Mouse (Mus musculus) ES-Bruce4 (cell line): ENCODE measurements around the gene Ugt1a6b. TPM values are rescaled to one million over a fixed set of nuclear protein-coding genes. Genes with fewer than 3 reads are reported as not detected.
"Not testable (repeated sequence)": the region's sequence is repeated elsewhere in the genome, so short reads cannot be mapped to it uniquely, and the experiment has no call there.

Experiments used
- H3K27ac ChIP-seq: 2 replicates; pipeline ENCODE4 v1.5.1; 2012; ENCODE audit warnings: low read length, inconsistent platforms; ENCODE audit not compliant: insufficient read depth
- H3K27me3 ChIP-seq: 2 replicates; pipeline ENCODE4 v1.6.1; 2012; ENCODE audit warnings: mild to moderate bottlenecking, low read length, inconsistent platforms; ENCODE audit not compliant: control insufficient read depth, poor library complexity, insufficient read depth, severe bottlenecking
- H3K36me3 ChIP-seq: 2 replicates; pipeline ENCODE4 v1.6.1; 2012; ENCODE audit warnings: inconsistent platforms, mild to moderate bottlenecking, low read length, moderate library complexity; ENCODE audit not compliant: control insufficient read depth, poor library complexity, insufficient read depth, severe bottlenecking
- H3K4me1 ChIP-seq: one replicate; pipeline ENCODE4 v1.8.1; 2011; ENCODE audit warnings: low read length; ENCODE audit not compliant: control insufficient read depth, insufficient read depth
- H3K4me3 ChIP-seq: 2 replicates; pipeline ENCODE4 v1.5.1; 2011; ENCODE audit warnings: low read depth, mild to moderate bottlenecking, low read length
- H3K9ac ChIP-seq: 2 replicates; pipeline ENCODE4 v1.6.1; 2012; ENCODE audit warnings: low read depth, mild to moderate bottlenecking, inconsistent platforms; ENCODE audit not compliant: poor library complexity, severe bottlenecking
- H3K9me3 ChIP-seq: replicated peaks from 2 replicates; pipeline ENCODE4 v1.6.1; 2012; ENCODE audit warnings: mild to moderate bottlenecking, low read length, inconsistent platforms; ENCODE audit not compliant: control insufficient read depth, poor library complexity, insufficient read depth, severe bottlenecking
- CTCF ChIP-seq: IDR thresholded peaks from one replicate; pipeline ENCODE4 v1.8.1; 2011; ENCODE audit warnings: low read depth, low read length
- EP300 ChIP-seq: IDR thresholded peaks from 2 replicates; pipeline ENCODE4 v1.6.1; 2011; ENCODE audit warnings: low read depth, low read length; ENCODE audit not compliant: insufficient read depth
- POLR2A ChIP-seq: IDR thresholded peaks from one replicate; pipeline ENCODE4 v1.8.1; 2011; ENCODE audit warnings: low read length; ENCODE audit not compliant: insufficient read depth
- polyA plus RNA-seq: library from polyadenylated mRNA; stranded (reverse); fragments of >200 nt; gene quantifications from 2 replicates; pipeline ENCODE4 v1.2.4, GENCODE M21; 2011; ENCODE audit warnings: low read depth; ENCODE audit not compliant: missing spikeins, insufficient read depth, insufficient read length

Gene Ugt1a6b
- polyA plus RNA-seq, 1 experiment: not detected

DNA sequence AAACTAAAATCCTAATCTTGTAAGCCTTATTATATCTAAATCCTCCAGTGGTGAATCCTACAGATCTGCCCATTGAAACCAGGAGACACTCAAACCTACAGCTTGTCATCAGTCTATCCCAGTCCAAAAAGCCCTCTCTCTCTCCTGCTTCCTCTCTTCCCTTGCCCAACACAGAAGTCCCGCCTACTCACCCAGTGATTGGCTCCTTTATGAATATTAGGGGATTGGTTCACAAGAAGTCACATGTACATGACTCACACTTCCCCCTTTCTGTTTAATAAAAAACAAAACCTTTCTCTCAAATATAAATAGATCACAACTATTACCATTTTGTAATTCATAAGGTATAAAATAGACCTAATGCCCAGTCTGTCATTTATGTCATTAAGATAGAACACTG is 25.9 kb upstream of the Ugt1a6b start:
- Histone ChIP-seq H3K4me1 (no peaks in the 10 kb centered on the region), H3K9me3 (no peaks in the 10 kb centered on the region), H3K4me3 (no peak overlapping the region), H3K27me3 (no peaks in the 10 kb centered on the region), H3K36me3 (no peaks in the 10 kb centered on the region), H3K27ac (no peak overlapping the region), H3K9ac (no peak overlapping the region)
- TF ChIP-seq POLR2A (no peak), CTCF (no peak), EP300 (no peak)

- TF ChIP-seq CTCF (no peak), POLR2A (no peak), EP300 (no peak)
- H3K4me1 ChIP-seq: no peaks in the 10 kb centered on the region
- no peaks in the 10 kb centered on the region for H3K27me3 ChIP-seq
- H3K27ac ChIP-seq: no peak overlapping the region
- H3K9me3 ChIP-seq: no peaks in the 10 kb centered on the region
- no peak overlapping the region for H3K4me3 ChIP-seq
- H3K9ac ChIP-seq: no peak overlapping the region
- no peaks in the 10 kb centered on the region for H3K36me3 ChIP-seq
These were observed 21.4 kb upstream of the Ugt1a6b start for GRCm38 (mm10) chr1:88081670-88082069.

DNA sequence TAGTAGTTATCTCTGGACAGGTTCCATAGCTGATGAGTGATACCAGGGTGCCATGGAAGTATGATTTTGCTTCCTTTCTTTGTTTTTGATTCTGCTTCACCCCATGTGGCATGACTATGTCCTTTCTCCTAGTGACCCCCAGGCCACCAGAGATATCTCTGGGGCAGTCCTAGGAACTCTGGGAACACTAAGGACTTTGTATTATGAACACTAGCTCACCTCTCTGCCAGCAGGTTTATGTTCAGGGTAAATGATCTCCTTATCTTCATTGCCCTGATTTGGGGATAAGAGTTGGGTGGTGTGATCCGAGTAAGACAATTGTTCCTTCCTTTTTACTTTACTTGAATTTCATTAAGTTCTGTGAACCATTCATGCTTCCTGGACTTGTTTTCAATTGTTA is 16.9 kb upstream of the Ugt1a6b start:
- Histone ChIP-seq H3K36me3 (no peaks in the 10 kb centered on the region), H3K4me1 (no peaks in the 10 kb centered on the region), H3K4me3 (no peak overlapping the region), H3K27ac (no peak overlapping the region), H3K9ac (no peak overlapping the region), H3K9me3 (no peaks in the 10 kb centered on the region), H3K27me3 (no peaks in the 10 kb centered on the region)
- TF ChIP-seq EP300 (no peak), CTCF (no peak), POLR2A (no peak)

GRCm38 (mm10) chr1:88087513-88087912 is 15.5 kb upstream of the Ugt1a6b start, which contains the start of gene Ugt1a8:
Gene Ugt1a8 (plus strand): TSS chr1:88087813.
- no peak for TF ChIP-seq EP300
- TF ChIP-seq POLR2A: no peak
- TF ChIP-seq CTCF: no peak
- no peak within 1 kb of the TSS for H3K4me3 ChIP-seq
- H3K36me3 ChIP-seq: no peaks in the 10 kb centered on the region
- no peaks in the 10 kb centered on the region for H3K27me3 ChIP-seq
- H3K4me1 ChIP-seq: no peaks in the 10 kb centered on the region
- H3K9me3 ChIP-seq: no peaks in the 10 kb centered on the region
- no peak within 1 kb of the TSS for H3K9ac ChIP-seq
- H3K27ac ChIP-seq: no peak within 1 kb of the TSS

- H3K4me3 ChIP-seq: no peak overlapping the region
- H3K4me1 ChIP-seq: no peaks in the 10 kb centered on the region
- H3K36me3 ChIP-seq: no peaks in the 10 kb centered on the region
- TF ChIP-seq CTCF: no peak
- no peak for TF ChIP-seq EP300
- no peak for TF ChIP-seq POLR2A
- no peak overlapping the region for H3K27ac ChIP-seq
- no peaks in the 10 kb centered on the region for H3K27me3 ChIP-seq
- H3K9me3 ChIP-seq: no peaks in the 10 kb centered on the region
- no peak overlapping the region for H3K9ac ChIP-seq
These were observed 10.7 kb upstream of the Ugt1a6b start for GRCm38 (mm10) chr1:88092341-88092740.

DNA sequence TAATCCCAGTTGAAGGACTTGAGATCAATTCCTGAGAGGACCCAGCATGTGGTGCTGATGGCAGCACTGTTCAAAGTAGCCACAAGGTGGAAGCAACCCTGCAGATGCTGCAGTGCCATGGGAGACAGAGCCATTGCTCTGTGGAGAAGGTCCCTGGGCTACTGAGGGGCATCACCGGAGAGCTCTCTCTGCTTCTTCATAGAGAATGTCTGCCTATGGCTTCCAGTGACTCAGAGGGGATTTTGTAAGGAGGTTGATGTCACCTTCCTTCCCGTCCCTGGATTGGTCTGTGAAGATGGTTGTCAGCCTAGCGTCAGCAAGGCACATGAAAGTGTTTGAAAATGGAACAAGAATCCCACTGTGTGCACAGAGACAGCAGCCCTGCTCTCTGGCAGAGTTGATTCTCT is 8.8 kb upstream of the Ugt1a6b start:
- H3K9me3 ChIP-seq, H3K36me3 ChIP-seq, H3K9ac ChIP-seq, H3K4me3 ChIP-seq, H3K27me3 ChIP-seq, H3K4me1 ChIP-seq, H3K27ac ChIP-seq: not testable (repeated sequence)
- TF ChIP-seq CTCF: peak; percentile 3
